Mouse (Mus musculus) myocyte (in vitro differentiated cells): ENCODE results near the gene Cdca7l. TPM values are rescaled to one million over a fixed set of nuclear protein-coding genes. Genes with fewer than 3 reads are reported as not detected.
"Not testable (repeated sequence)": the region's sequence is repeated elsewhere in the genome, so short reads cannot be mapped to it uniquely, and the experiment has no call there.

ENCODE experiments used
- H3K27me3 ChIP-seq: one replicate; pipeline ENCODE4 v1.6.1; 2011; ENCODE audit not compliant: control insufficient read depth, insufficient read depth, insufficient read length
- H3K36me3 ChIP-seq: one replicate; pipeline ENCODE4 v1.6.1; 2011; ENCODE audit not compliant: control insufficient read depth, insufficient read depth
- H3K4me2 ChIP-seq: one replicate; pipeline ENCODE4 v1.6.1; 2011; ENCODE audit warnings: low read depth, control low read depth
- H3K4me3 ChIP-seq: one replicate; pipeline ENCODE4 v1.5.1; 2011; ENCODE audit warnings: mild to moderate bottlenecking, control low read depth, moderate library complexity
- H3K79me2 ChIP-seq: one replicate; pipeline ENCODE4 v1.6.1; 2011; ENCODE audit not compliant: control insufficient read depth, insufficient read depth
- H3ac ChIP-seq: one replicate; pipeline ENCODE4 v1.6.1; 2011; ENCODE audit not compliant: control insufficient read depth, insufficient read length
- CEBPB ChIP-seq: IDR thresholded peaks from 2 replicates; pipeline ENCODE4 v1.6.1; 2011; ENCODE audit warnings: mild to moderate bottlenecking, moderate library complexity; ENCODE audit not compliant: poor library complexity, insufficient read depth, severe bottlenecking
- E2F4 ChIP-seq: IDR thresholded peaks from one replicate; pipeline ENCODE4 v1.6.1; 2011; ENCODE audit warnings: mild to moderate bottlenecking, control low read depth, moderate library complexity; ENCODE audit not compliant: insufficient read depth
- MAX ChIP-seq: IDR thresholded peaks from one replicate; pipeline ENCODE4 v1.6.1; 2011; ENCODE audit warnings: low read depth, mild to moderate bottlenecking, control low read depth
- MYOD1 ChIP-seq, 3 experiments: IDR thresholded peaks; one replicate each; pipeline ENCODE4 v1.6.1; 2011; ENCODE audit warnings: control low read depth in 2 of 3, low read depth in 2 of 3, mild to moderate bottlenecking in 2 of 3, moderate library complexity in 1 of 3; ENCODE audit not compliant: insufficient read length in 2 of 3, control insufficient read depth in 1 of 3
- MYOG ChIP-seq, 3 experiments: IDR thresholded peaks; one replicate each; pipeline ENCODE4 v1.6.1; 2011; ENCODE audit warnings: control low read depth in 2 of 3, low read depth in 2 of 3, mild to moderate bottlenecking in 2 of 3; ENCODE audit not compliant: insufficient read length in 2 of 3, control insufficient read depth in 1 of 3, insufficient read depth in 1 of 3
- POLR2A ChIP-seq: IDR thresholded peaks from one replicate; pipeline ENCODE4 v1.6.1; 2011; ENCODE audit warnings: low read depth, mild to moderate bottlenecking, control low read depth, moderate library complexity; ENCODE audit not compliant: insufficient read length
- POLR2AphosphoS2 ChIP-seq: IDR thresholded peaks from one replicate; pipeline ENCODE4 v1.6.1; 2011; ENCODE audit warnings: low read depth, control low read depth; ENCODE audit not compliant: insufficient read length
- REST ChIP-seq: IDR thresholded peaks from one replicate; pipeline ENCODE4 v1.6.1; 2011; ENCODE audit warnings: mild to moderate bottlenecking, control low read depth, moderate library complexity; ENCODE audit not compliant: insufficient read depth, insufficient read length
- SRF ChIP-seq: IDR thresholded peaks from one replicate; pipeline ENCODE4 v1.6.1; 2011; ENCODE audit warnings: low read depth; ENCODE audit not compliant: control insufficient read depth, insufficient read length
- TCF12 ChIP-seq: IDR thresholded peaks from one replicate; pipeline ENCODE4 v1.6.1; 2011; ENCODE audit warnings: mild to moderate bottlenecking, control low read depth; ENCODE audit not compliant: poor library complexity, insufficient read depth, severe bottlenecking
- TCF3 ChIP-seq: IDR thresholded peaks from one replicate; pipeline ENCODE4 v1.6.1; 2011; ENCODE audit warnings: low read depth, control low read depth; ENCODE audit not compliant: insufficient read length
- USF1 ChIP-seq: IDR thresholded peaks from one replicate; pipeline ENCODE4 v1.6.1; 2011; ENCODE audit warnings: low read depth, mild to moderate bottlenecking, control low read depth, moderate library complexity
- polyA plus RNA-seq: library from polyadenylated mRNA; unstranded; fragments of >200 nt; fragmentation: generic; extraction: Trizol; gene quantifications from one replicate; pipeline ENCODE4 v1.2.1, GENCODE M21; 2012; ENCODE audit warnings: missing spikeins

Cdca7l gene
- polyA plus RNA-seq, 1 experiment: 8.3 TPM

GRCm38 (mm10) chr12:117878341-117878740 lies 74.3 kb downstream of the Cdca7l start:
- Histone ChIP-seq H3K79me2 (no peaks in the 10 kb centered on the region), H3K27me3 (no peaks in the 10 kb centered on the region), H3K4me2 (no peak overlapping the region), H3K4me3 (no peak overlapping the region), H3ac (no peak overlapping the region), H3K36me3 (peaks cover 11% of the 10 kb centered on the region)
- TF ChIP-seq MAX: no peak
- no peak for TF ChIP-seq POLR2A
- no peak for TF ChIP-seq E2F4

- no peak for TF ChIP-seq USF1
- TF ChIP-seq TCF12: no peak
- TF ChIP-seq REST: no peak
- TF ChIP-seq MYOD1 (IDR thresholded peaks at IDR 0.05; ENCODE audit: control insufficient read depth in 1 of 3, insufficient read length in 2 of 3, low read depth in 2 of 3): no peak
- TF ChIP-seq MYOG (IDR thresholded peaks at IDR 0.05; ENCODE audit: control insufficient read depth in 1 of 3, insufficient read depth in 1 of 3, insufficient read length in 2 of 3, low read depth in 2 of 3): no peak
- Histone ChIP-seq H3K79me2 (no peaks in the 10 kb centered on the region), H3K36me3 (peaks cover under 1% of the 10 kb centered on the region), H3K4me3 (no peak overlapping the region), H3K4me2 (no peak overlapping the region), H3K27me3 (no peaks in the 10 kb centered on the region), H3ac (no peak overlapping the region)
Measured at GRCm38 (mm10) chr12:117884627-117885026, 80.5 kb downstream of the Cdca7l start.

- Histone ChIP-seq H3ac (no peak overlapping the region), H3K36me3 (no peaks in the 10 kb centered on the region), H3K79me2 (no peaks in the 10 kb centered on the region), H3K4me3 (no peak overlapping the region), H3K4me2 (no peak overlapping the region), H3K27me3 (no peaks in the 10 kb centered on the region)
- no peak for TF ChIP-seq MYOG (IDR thresholded peaks at IDR 0.05; ENCODE audit: control insufficient read depth in 1 of 3, insufficient read depth in 1 of 3, insufficient read length in 2 of 3, low read depth in 2 of 3)
- no peak for TF ChIP-seq MAX
- TF ChIP-seq USF1: no peak
- no peak for TF ChIP-seq MYOD1 (IDR thresholded peaks at IDR 0.05; ENCODE audit: control insufficient read depth in 1 of 3, insufficient read length in 2 of 3, low read depth in 2 of 3)
- TF ChIP-seq TCF12: no peak
- TF ChIP-seq E2F4: no peak
- no peak for TF ChIP-seq REST
- no peak for TF ChIP-seq POLR2A
- TF ChIP-seq SRF: no peak
- no peak for TF ChIP-seq POLR2AphosphoS2
- TF ChIP-seq CEBPB: no peak
- TF ChIP-seq TCF3: no peak
Measured at GRCm38 (mm10) chr12:117887422-117887821, 83.3 kb downstream of the Cdca7l start.

- H3K79me2 ChIP-seq, H3K27me3 ChIP-seq, H3K4me2 ChIP-seq, H3ac ChIP-seq, H3K36me3 ChIP-seq, H3K4me3 ChIP-seq: not testable (repeated sequence)
Measured at GRCm38 (mm10) chr12:117900798-117901197, 96.7 kb downstream of the Cdca7l start.

GRCm38 (mm10) chr12:117901352-117901751 lies 97.3 kb downstream of the Cdca7l start:
- H3K36me3 ChIP-seq, H3K27me3 ChIP-seq, H3K4me2 ChIP-seq, H3ac ChIP-seq, H3K79me2 ChIP-seq, H3K4me3 ChIP-seq: not testable (repeated sequence)

GRCm38 (mm10) chr12:117903671-117904070 lies 99.6 kb downstream of the Cdca7l start:
- Histone ChIP-seq H3K4me3 (no peak overlapping the region), H3K4me2 (no peak overlapping the region), H3K27me3 (no peaks in the 10 kb centered on the region), H3K36me3 (no peaks in the 10 kb centered on the region), H3ac (no peak overlapping the region), H3K79me2 (no peaks in the 10 kb centered on the region)
- TF ChIP-seq SRF (no peak), CEBPB (no peak), REST (no peak), E2F4 (no peak), TCF12 (no peak), TCF3 (no peak), MYOG (IDR thresholded peaks at IDR 0.05; ENCODE audit: control insufficient read depth in 1 of 3, insufficient read depth in 1 of 3, insufficient read length in 2 of 3, low read depth in 2 of 3) (no peak)

GRCm38 (mm10) chr12:117905232-117905840 lies 101.2 kb downstream of the Cdca7l start:
- not testable (repeated sequence) for H3K4me3 ChIP-seq, H3K27me3 ChIP-seq, H3ac ChIP-seq, H3K36me3 ChIP-seq, H3K4me2 ChIP-seq, H3K79me2 ChIP-seq
